Mouse (Mus musculus) splenic B cell, adult 2 months (primary cell): ENCODE data around the gene Aurka.

ENCODE experiments used
- DNase-seq: peaks from one replicate; pipeline ENCODE4 v3.0.0-alpha.2; 2011; ENCODE audit warnings: low read depth, low spot score
- H3K27me3 ChIP-seq: 2 replicates; pipeline ENCODE4 v1.6.1; 2012; ENCODE audit warnings: mild to moderate bottlenecking, low read length, moderate library complexity, mixed read lengths; ENCODE audit not compliant: control insufficient read depth, poor library complexity, insufficient read depth, severe bottlenecking
- H3K36me3 ChIP-seq: 2 replicates; pipeline ENCODE4 v1.6.1; 2012; ENCODE audit warnings: mild to moderate bottlenecking, low read length, moderate library complexity, mixed read lengths; ENCODE audit not compliant: control insufficient read depth, poor library complexity, insufficient read depth, severe bottlenecking

Gene Aurka

GRCm38 (mm10) chr2:172355833-172356232 lies 14.5 kb downstream of the Aurka start:
- Histone ChIP-seq H3K27me3 (no peaks in the 10 kb centered on the region; the same call in 1 of the 2 replicates), H3K36me3 (no peaks in the 10 kb centered on the region; the same call in 1 of the 2 replicates)
- no peak for DNase-seq

- Histone ChIP-seq H3K27me3 (no peaks in the 10 kb centered on the region), H3K36me3 (no peaks in the 10 kb centered on the region; the same call in 1 of the 2 replicates)
- DNase-seq: no peak
Observed at GRCm38 (mm10) chr2:172354761-172355160, 15.6 kb downstream of the Aurka start.

GRCm38 (mm10) chr2:172353218-172353617 lies 17.1 kb downstream of the Aurka start:
- Histone ChIP-seq H3K27me3 (no peaks in the 10 kb centered on the region), H3K36me3 (no peaks in the 10 kb centered on the region; the same call in 1 of the 2 replicates)
- DNase-seq: no peak

GRCm38 (mm10) chr2:172350773-172351172 lies 19.6 kb downstream of the Aurka start:
- no peak for DNase-seq
- Histone ChIP-seq H3K27me3 (no peaks in the 10 kb centered on the region), H3K36me3 (no peaks in the 10 kb centered on the region)

- no peaks in the 10 kb centered on the region for H3K36me3 ChIP-seq
- no peak for DNase-seq
- no peaks in the 10 kb centered on the region for H3K27me3 ChIP-seq
Observed at GRCm38 (mm10) chr2:172349776-172350175, 20.6 kb downstream of the Aurka start.

- Histone ChIP-seq H3K36me3 (no peaks in the 10 kb centered on the region), H3K27me3 (no peaks in the 10 kb centered on the region)
- no peak for DNase-seq
Observed at GRCm38 (mm10) chr2:172348297-172348950, 21.9 kb downstream of the Aurka start.

GRCm38 (mm10) chr2:172346933-172347611 lies 23.3 kb downstream of the Aurka start:
- Histone ChIP-seq H3K27me3 (no peaks in the 10 kb centered on the region), H3K36me3 (no peaks in the 10 kb centered on the region)
- DNase-seq: no peak

- H3K27me3 ChIP-seq: no peaks in the 10 kb centered on the region
- H3K36me3 ChIP-seq: no peaks in the 10 kb centered on the region
- DNase-seq: peak; percentile 23
Observed at GRCm38 (mm10) chr2:172346034-172346929, 24.1 kb downstream of the Aurka start.

GRCm38 (mm10) chr2:172345258-172345738 lies 25.0 kb downstream of the Aurka start, which contains the start of gene Fam210b:
Gene Fam210b, plus strand, starts transcription at chr2:172345565.
- Histone ChIP-seq H3K36me3 (no peaks in the 10 kb centered on the region), H3K27me3 (no peaks in the 10 kb centered on the region)
- peak; percentile 99 for DNase-seq

GRCm38 (mm10) chr2:172344669-172345068 lies 25.7 kb downstream of the Aurka start:
- no peaks in the 10 kb centered on the region for H3K27me3 ChIP-seq
- DNase-seq: no peak
- no peaks in the 10 kb centered on the region for H3K36me3 ChIP-seq

- no peaks in the 10 kb centered on the region for H3K36me3 ChIP-seq
- no peak for DNase-seq
- no peaks in the 10 kb centered on the region for H3K27me3 ChIP-seq
Observed at GRCm38 (mm10) chr2:172343751-172344150, 26.6 kb downstream of the Aurka start.

GRCm38 (mm10) chr2:172341606-172342005 lies 28.7 kb downstream of the Aurka start:
- H3K27me3 ChIP-seq: no peaks in the 10 kb centered on the region
- H3K36me3 ChIP-seq: no peaks in the 10 kb centered on the region
- no peak for DNase-seq

GRCm38 (mm10) chr2:172340936-172341335 lies 29.4 kb downstream of the Aurka start:
- DNase-seq: no peak
- H3K27me3 ChIP-seq: no peaks in the 10 kb centered on the region

GRCm38 (mm10) chr2:172338206-172338942 lies 32.0 kb downstream of the Aurka start:
- Histone ChIP-seq H3K27me3 (no peaks in the 10 kb centered on the region), H3K36me3 (no peaks in the 10 kb centered on the region)
- DNase-seq: no peak

More at GRCm38 (mm10) chr2:172340936-172341335, 29.4 kb downstream of the Aurka start:
- H3K36me3 ChIP-seq: no peaks in the 10 kb centered on the region
